Mouse (Mus musculus) MEL-GATA-1-ER (cell line): ENCODE results near the gene Bnip2.

Source experiments
- DNase-seq: peaks from one replicate; pipeline ENCODE4 v3.0.0-alpha.2; 2012; ENCODE audit warnings: low read depth; ENCODE audit errors: extremely low read depth

Bnip2 gene

GRCm38 (mm10) chr9:69989303-69990121, at the start of gene Bnip2:
TSS of gene Bnip2 (plus strand) at chr9:69989466.
- peak; percentile 56 for DNase-seq

- no peak for DNase-seq
Measured at GRCm38 (mm10) chr9:69940839-69941490, 48.3 kb upstream of the Bnip2 start.

- no peak for DNase-seq
Measured at GRCm38 (mm10) chr9:69941556-69941955, 47.7 kb upstream of the Bnip2 start.

GRCm38 (mm10) chr9:69948964-69949363, 40.3 kb upstream of the Bnip2 start:
- DNase-seq = no peak

DNA sequence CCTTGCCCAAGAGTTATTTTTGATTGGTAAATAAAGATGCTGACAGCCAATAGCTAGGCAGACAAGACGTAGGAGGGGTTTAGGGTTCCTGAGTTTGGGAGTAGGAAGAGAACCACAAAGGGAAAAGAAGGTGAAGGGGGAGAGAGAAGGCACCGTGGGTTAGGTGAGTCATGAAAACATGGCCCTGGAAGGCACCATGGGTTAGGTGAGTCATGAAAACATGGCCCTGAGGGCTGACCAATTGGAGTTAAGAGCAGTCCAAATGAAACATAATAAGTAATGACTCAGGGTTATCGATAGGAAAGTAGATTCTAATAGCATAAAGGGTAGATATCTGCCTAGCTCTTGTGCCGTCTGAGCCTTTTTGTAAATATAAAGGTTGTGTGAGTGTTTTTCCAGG, 39.6 kb upstream of the Bnip2 start:
- DNase-seq = no peak

GRCm38 (mm10) chr9:69961007-69961406, 28.3 kb upstream of the Bnip2 start:
- no peak for DNase-seq

- DNase-seq = no peak
Measured at GRCm38 (mm10) chr9:69964370-69964769, 24.9 kb upstream of the Bnip2 start.

DNA sequence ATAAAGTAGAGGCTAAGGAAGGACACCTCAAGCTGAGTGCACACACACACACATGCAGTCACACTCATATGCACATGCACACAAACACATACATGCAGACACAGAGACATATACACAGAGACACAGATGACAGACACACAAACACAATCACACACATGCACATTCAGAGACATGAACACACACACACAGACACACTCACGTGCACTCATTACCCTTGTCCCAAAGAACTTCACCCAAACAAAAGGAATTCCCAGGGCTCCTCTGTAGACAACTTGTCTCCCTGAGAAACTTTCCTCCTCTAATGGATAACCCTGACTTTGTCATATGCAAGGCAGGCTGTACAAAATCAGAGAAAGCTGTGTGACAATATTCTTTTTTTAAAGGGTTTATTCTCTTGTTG, 3.7 kb upstream of the Bnip2 start:
- no peak for DNase-seq

- no peak for DNase-seq
Measured at GRCm38 (mm10) chr9:69986063-69986462, 3.2 kb upstream of the Bnip2 start.

- DNase-seq = no peak
Measured at GRCm38 (mm10) chr9:69986571-69986970, 2.7 kb upstream of the Bnip2 start.

GRCm38 (mm10) chr9:69987579-69987978, 1.7 kb upstream of the Bnip2 start:
- peak; percentile 72 for DNase-seq

DNA sequence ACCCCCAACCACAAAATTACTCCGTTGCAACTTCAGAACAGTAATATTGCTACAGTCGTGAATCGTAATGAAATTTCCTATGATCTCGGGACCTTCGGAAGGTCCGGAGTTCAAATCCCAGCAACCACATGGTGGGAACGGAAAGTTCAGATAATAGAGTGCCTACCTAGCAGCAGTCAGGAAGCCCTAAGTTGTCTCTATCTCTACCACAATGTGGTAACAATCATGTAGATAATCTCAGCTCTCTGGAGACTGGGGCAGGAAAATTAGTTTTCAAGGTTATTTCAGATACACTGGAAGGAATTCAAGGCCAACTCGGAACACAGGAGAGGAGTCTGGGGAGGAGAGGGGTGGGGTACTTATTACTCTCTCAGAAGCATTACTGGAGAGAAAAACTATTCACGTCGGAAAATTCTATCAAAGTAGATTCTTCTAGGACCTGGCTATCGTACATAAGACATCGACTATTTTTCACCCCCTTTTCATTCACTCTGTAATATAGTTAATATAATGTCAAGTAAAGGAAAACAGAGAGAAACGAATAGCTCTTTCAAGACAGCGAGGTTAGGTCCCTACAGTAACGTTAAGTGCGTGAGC, 462 bp upstream of the Bnip2 start:
- no peak for DNase-seq

GRCm38 (mm10) chr9:69990346-69990745, 1.1 kb downstream of the Bnip2 start:
- DNase-seq = peak; percentile 32

- peak; percentile 95 for DNase-seq
Measured at GRCm38 (mm10) chr9:69992841-69993277, 3.6 kb downstream of the Bnip2 start.

GRCm38 (mm10) chr9:69993479-69993878, 4.2 kb downstream of the Bnip2 start:
- no peak for DNase-seq

- DNase-seq = no peak
Measured at GRCm38 (mm10) chr9:69994547-69994946, 5.3 kb downstream of the Bnip2 start.

DNA sequence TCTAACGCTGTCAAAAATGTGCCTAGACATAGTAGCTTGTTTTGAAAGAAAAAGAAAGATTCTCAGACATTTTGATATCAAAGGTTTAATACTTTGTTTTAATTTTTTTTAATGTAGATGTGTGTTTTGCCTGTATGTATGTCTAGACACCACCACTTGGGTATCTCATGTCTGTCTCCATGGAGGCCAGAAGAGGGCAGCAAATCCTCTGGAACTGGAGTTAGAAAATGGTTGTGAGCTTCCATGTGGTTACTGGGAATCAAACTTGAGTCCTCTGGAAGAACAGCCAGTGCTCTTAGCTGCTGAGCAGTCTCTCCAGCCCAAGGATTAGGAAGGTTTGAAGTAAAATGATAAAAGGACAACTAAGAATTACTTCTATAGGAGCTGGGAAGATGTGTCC, 10.1 kb downstream of the Bnip2 start:
- DNase-seq = no peak

DNA sequence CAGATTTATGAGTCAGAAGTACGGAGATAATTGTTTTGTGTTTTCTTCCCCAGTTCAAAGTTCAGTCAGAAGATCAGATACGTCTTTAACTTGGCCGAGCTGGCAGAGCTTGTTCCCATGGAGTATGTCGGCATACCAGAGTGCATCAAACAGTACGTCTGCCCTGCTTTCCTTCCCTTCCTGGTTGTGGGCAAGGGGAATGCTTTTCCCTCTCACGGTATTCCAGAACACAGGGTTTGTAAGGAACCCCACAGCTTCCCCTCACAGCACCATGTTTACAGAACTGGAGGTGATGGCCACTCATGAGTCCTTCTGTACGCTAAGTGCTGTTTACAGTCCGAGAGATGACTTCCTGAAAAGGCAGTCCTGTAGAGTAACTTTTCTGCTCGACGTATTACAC, 14.2 kb downstream of the Bnip2 start:
- DNase-seq = no peak

GRCm38 (mm10) chr9:70006984-70007383, 17.7 kb downstream of the Bnip2 start:
- DNase-seq = no peak

GRCm38 (mm10) chr9:70007506-70008248, 18.4 kb downstream of the Bnip2 start:
- no peak for DNase-seq

- peak; percentile 82 for DNase-seq
Measured at GRCm38 (mm10) chr9:70009754-70010304, 20.6 kb downstream of the Bnip2 start.
